Mouse (Mus musculus) thymus, postnatal 4 days (tissue): Measurements from ENCODE around the gene Gdpd1.
A peak's percentile ranks its signal among the peaks of the same experiment; 100 is the strongest.
"Not testable (repeated sequence)": the region's sequence is repeated elsewhere in the genome, so short reads cannot be mapped to it uniquely, and the experiment has no call there.

Experiments
- DNase-seq: peaks from one replicate; pipeline ENCODE4 v3.0.0; 2021

Gene Gdpd1

DNA sequence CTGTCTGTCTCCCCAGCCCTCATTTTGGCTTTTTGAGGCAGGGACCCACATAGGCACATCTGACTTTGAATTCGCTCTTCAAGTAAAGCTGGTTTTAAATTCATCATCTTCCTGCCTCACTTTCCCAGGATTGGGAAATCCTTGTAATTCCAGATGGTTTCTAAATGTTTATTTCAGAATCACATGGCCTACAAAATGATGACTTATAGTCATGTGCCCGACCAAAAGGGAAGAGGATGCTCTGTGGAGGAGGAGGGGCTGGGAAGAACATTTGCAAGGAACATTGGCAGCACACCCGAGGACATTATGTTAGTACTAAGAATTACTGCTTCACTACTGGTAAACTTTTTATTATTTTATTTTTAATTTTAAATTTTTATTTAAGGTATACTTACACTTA is 48.5 kb downstream of the Gdpd1 start:
- DNase-seq: no peak

DNA sequence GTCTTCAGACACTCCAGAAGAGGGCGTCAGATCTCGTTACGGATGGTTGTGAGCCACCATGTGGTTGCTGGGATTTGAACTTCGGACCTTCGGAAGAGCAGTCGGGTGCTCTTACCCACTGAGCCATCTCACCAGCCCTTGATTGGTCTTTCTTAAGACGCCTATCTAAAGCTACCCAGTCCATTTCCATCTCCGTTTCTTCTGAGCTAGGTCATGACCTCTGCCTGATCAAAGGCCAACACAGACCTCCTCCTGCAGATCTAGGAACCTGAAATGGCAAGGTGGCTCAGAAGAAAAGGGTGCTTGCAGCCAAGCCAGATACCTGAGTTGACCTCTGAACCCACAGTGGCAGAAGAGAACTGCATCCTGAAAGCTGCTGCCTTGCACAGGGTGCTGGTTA is 50.6 kb downstream of the Gdpd1 start:
- not testable (repeated sequence) for DNase-seq

DNA sequence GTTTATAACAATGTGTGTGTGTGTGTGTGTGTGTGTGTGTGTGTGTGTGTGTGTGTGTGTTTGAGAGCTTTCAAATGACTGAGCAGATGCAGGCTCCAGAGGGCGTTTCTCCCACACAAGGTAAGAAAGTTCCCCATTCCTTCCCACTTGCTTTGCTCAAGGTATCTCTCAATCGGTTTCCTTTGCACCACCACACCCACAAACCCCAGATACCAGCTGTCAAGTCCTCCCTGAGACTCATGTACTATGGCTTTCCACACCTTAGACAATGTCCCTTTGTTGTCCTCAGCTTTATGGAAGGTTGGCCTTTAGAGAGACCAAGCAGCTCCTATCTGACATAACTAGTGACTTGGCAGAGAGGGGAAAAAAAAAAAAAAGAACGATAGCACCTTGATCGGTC is 51.1 kb downstream of the Gdpd1 start:
- DNase-seq: no peak

DNA sequence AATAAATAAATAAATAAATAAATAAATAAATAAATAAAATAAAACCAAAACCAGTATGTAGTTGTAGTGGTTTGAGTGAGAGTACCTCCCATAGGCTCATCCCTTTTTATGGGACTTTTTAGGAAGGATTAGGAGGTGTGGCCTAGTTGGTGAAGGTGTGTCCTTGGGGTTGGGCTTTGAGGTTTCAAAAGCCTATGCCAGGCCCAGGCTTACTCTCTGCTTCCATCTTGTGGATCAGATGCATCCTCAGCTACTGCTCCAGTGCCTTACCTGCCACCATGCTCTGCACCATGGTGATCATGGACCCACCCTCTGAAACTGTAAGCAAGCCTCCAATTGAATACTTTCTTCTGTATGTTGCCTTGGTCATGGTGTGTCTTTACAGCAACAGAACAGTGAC is 52.3 kb downstream of the Gdpd1 start:
- no peak for DNase-seq

DNA sequence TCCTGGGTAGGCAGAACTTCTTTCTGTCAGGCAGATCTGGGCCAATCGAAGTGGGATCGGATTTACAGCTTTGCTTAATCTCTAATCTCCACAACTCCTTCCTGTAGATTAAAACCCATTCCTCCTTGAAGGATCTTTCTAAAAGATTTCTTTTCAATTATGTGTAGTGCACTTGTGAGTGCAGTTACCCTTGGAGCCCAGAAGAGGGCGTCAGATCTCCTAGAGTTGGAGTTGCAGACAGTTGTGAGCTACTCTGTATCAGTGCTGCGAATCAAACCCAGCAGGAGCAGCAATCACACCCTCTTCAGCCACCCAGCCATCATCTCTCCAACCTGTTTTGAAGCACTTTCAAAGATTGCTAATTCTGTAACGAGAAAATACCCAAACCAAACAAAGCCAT is 53.4 kb downstream of the Gdpd1 start:
- no peak for DNase-seq

DNA sequence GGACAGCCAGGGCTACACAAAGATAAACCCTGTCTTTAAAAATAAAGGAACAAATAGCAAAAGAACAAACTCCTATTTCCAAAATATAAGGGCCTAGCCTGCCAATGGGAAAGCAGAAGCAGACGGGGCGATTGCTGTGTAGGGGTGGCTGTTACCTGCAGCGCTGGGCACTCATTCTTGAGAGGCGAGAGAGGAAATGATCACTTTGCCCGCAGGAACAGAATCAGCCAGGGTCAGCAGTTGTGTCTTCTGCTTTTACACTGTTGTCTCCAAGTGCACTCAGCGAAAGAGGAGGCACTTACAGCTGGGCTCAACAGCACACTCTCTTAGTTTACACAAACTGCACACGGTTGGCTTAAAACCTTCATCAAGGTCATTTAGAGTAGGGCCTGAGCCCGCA is 54.4 kb downstream of the Gdpd1 start:
- no peak for DNase-seq

DNA sequence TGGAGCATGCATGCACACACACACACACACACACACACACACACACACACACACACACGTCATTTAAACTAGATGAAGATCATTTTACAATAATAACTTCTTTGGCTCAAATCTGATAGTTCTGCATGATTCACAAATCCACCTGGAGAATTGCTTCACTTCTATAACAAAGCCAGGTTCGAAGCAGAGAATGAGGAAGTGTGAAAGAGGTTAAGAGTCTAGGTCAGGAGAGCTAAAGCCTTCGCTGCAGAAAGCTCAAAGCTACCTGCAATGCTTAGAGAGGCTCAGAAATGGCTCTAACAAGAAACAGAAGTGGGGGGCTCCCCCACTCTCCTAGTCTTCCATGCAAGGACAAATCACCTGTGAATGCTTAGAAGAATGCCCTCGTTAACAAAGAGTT is 55.8 kb downstream of the Gdpd1 start:
- DNase-seq: no peak

DNA sequence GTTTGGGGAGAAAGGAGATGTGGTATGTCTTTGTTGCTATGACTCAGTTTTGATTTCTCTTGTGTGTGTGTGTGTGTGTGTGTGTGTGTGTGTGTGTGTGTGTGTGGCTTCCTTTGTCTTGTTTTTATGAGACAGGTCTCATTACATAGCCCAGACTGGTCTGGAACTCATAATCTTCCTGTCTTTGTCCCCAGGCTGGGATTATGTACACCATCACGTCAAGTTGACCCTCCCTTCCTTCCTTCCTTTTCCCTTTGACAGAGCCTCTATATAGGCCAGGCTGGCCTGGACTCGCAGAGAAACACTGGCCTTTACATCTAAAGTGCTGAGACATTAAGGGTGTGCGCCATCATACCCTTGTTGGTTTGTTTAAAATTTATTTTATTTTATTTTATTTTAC is 58.2 kb downstream of the Gdpd1 start:
- no peak for DNase-seq

DNA sequence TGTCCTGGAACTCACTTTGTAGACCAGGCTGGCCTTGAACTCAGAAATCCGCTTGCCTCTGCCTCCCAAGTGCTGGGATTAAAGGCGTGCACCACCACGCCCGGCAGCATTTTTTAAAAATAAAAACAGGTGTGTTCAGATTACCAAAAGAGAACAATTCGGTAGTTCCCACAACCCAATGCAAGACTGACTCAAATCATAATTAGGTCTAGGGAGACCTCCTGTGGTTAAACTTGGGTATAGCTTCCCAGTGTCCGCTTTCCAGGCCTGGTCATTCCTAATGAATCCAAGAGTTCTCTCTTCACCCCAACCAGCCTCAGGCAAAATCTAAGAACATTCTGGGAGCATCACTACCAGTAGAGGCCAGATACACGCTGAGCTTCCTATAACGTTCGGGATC is 63.4 kb downstream of the Gdpd1 start:
- DNase-seq: peak; percentile 34

DNA sequence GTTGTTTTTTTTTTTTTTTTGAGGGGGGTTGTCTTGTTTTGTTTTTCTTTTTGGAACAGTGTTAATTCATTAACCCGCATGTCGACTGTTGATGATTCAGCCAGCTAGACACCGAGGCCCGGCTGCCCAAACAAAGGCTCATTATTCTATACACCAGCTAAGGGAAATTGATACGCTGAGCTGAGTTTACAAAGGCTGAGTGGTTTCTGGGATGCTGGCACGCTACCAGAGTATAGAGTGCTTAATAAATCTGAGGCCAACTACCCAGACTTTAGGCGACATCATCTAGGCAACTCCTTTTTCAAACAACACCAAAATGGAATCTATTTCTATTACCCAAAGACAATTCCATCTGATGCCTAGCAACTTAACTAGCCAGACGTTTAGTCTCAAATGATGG is 66.5 kb downstream of the Gdpd1 start:
- DNase-seq: no peak

DNA sequence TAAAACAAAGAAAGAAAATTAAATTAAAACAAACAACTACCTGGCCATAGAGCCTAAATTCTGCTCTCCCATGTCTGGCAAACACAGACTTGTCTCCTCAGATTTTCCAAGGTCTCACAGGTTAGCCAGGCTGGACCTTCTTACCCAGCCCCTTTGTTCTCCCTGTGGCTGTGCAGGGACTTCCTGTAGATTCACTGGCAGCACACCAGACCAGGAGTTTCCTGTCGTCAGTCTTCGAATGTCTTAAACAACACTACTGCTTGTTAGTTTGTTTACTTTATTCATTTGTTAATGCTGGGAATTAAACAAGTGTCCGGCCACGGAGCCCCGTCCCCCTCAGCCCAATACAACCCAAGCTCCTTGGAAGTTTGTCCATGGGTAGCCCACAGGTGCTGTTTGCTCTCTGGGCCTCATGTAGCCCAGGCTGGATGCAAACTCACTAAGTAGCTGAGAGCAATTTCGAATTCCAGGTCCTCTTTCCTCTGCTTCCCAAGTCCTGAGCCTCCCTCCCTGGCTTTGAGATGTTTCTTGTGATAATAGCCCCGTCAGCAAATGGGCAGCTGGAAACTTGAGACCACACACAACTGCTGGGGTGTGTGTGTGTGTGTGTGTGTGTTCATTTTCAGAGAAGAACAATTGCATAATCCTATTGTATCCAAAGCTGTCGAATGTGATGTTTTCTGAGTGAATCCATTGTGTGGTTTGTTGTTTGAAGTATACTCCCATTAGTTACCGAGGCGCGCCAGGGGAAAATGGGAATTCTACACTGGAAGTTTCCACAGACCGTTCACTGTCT is 68.7 kb downstream of the Gdpd1 start:
- no peak for DNase-seq

DNA sequence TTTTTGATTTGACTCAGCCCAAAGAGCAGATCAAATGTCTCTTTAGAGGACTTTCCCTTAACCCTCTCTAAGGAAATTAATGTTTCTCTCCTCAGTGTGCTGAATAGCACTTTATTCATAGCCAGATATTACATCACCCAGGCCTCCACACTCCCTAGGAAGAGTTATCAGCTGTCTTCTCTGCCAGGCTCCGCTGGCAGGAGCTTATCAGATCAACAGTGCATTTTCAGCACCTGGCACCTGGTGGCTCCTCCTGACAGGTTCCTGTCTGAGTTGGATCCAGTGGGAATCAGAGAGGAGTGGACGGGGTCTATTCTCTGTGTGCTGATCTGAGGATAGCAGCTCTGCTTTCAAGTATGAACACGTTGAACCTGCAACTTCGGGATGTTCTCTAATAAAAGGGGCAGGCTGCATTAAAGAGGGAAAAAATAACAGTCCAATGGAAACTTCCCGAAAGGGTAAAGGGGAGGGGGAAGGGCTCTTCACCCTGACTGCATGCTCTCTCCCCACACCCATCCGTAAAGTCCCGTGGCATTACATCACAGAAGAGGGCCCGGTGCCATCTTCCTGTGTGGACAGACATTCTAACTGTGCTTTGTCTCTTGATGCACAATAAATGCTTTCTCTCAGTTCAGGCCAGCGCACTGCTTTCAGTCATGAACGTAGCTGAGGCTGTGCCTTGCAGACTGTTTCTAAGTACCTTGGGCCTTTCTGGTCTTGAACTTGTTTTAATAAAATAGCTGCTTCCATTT is 71.6 kb downstream of the Gdpd1 start:
- no peak for DNase-seq

DNA sequence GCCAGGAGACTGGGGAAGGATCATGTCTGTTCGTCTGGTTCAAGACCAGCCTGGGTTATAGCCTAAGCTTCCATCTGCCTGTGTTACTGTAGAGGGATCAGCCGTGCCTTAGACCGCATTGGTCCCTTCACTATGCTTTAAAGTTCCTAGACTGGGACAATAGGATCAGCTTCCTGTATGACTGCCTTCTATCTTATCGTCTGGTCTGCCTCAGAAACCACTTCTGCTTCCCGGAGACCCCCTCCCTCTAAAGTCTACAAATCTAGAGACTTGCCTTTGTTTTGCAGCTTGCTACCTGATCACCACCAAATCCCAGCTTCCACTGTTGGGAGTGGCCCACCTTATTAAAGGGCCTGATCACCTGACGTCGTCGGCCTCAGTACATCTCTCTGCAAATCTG is 72.6 kb downstream of the Gdpd1 start:
- no peak for DNase-seq

DNA sequence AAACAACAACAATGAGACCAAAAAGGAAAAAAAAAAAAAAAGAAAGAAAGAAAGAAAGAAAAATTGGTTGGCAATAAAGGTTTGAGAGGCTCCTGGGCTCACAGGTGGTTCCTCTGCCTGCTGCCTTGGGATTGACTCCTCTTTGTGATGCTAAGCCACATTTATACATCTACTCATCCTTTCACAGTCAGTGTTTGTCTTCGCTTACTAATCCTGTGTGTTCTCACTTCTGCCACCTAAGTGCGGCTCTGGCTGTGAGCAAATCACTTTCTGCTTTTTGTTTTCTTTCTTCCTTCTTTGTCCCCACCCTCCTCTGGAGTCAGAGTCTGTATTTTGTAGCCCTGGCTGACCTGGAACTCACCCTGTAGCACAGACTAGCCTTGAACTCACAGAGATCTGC is 77.6 kb downstream of the Gdpd1 start:
- no peak for DNase-seq

DNA sequence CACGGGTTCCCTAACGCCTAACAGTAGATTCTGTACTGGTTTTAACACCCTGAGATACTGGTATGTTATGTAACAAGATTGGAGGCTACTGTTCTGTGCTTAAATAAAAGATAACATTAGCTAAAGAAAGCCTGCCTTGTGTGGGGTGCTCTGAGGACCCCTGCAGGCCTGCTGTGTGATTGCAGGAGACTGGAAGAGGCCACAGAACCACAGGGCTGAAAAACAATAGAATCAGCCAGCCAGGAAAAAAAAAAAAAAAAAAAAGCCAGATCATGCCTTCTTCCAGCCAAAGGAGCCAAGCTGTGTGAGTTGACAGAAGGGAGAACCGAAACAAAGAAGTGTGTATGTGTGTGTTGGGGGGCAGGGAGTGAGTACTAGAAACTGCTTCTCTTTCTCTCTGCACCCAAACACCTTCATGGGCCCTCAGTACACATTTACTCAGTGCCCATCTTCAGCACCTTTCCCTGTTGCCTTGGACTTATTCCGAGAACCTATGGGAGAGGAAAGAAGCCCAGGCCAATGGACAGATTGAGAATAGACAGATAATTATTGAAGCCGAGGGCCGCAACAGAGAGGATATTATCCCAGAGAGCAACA is 78.1 kb downstream of the Gdpd1 start:
- DNase-seq: peak; percentile 71

DNA sequence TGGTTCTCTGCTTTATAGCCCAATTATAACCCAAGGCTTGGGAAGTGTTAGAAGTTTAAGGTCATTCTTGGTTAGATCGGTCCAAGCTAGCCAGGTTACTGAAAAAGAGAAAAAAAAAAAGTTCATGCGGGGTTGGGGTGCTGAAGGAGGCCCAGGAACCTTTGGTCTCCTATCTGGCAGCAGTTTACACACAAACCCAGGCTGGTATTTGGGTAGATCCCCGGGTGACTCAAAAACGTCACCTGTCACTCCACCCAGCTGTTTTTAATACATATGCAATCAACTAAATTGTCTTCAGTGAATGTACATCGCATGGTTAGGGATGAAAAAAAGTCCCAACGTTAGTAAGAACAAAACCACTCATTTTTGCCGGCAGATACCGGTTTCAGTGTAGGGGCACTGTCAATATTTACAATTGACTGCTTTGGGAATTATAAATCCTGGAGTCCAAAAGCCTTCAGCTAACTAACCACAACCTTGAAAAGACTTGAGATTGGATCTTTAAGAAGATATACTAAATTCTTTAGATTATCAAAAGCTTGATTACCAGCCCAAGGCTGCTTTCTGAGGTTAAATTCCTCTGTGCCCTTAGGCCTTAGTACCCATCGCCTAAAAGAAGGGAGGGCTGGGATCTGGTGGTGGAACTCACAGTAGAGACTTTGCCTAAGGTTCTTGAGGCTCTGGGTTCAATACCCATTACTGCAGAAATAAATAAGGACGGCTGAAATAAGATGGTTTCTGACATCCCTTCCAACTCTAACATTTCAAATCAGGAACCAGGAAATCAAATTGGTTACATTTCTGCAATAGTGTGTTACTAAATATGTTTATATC is 78.9 kb downstream of the Gdpd1 start:
- DNase-seq: no peak

DNA sequence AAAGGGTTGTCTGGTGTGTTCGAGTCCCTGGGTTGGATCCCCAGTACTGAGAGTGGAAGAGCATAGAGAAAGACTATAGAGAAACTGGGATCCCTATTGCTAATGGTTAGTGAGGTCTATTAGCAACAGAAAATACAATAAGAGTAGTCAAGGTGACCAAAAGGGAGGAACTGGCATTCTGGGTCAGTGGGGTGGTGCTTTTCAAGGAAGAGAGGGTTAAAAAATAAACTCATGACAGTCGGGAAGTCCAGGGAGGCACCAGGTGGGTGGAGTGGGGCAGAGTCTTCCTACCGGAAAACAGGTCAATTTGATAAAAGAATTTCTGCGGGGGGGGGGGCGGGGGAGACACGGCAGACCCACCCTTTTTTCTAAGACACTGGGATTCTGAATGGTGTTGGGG is 79.5 kb downstream of the Gdpd1 start:
- no peak for DNase-seq

DNA sequence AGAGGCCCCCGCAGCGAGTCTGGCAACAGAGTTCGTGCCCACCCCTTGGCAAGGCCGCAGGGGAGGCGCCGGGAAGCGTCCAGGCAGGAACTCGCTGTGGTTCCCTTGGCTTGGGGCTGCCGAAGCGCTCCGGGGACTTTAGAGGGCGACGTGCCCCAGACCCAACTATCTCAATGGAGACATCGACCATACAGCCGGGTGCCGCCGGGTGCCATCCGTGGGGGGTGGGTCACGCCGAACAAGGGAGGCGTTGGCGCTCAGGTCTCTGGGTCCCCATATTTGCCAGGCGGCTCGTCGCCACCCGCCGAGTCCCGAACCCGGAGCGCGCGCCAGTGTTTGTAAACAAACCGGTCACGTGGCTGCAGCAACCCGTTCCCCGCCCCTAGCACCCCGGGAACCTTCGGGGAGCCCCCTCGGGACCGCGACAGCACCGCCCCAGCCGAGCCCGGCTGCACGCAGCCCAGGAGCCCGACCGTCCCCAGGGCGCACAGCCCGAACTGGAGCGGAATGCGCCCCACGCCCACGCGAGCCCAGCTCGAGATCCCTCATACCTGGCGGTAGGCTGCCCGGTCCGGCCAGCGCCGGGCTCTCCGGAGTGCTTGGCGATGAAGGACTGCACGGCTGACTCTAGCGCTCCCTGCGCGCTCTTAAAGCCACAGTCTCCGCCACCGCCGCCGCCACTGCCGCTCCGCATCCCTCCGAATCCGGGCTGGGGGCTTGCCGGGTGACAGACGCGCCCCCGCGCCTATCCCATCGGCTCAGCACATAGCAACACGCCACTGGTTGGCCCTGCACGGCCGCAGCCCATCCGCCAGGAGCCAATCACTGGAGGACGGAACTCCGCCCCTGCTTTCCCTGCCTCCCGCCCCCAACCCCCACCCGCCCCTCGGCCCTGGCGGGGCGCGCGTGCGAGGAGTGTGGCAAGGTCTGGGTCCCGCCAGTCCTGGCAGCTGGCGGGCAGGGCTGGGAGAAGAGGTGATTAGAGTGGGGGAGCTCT is 80.5 kb downstream of the Gdpd1 start, which contains the start of gene Ypel2:
Gene Ypel2, minus strand, starts transcription at position 667 of the 997 bp plus-strand sequence.
- DNase-seq: peak; percentile 96

DNA sequence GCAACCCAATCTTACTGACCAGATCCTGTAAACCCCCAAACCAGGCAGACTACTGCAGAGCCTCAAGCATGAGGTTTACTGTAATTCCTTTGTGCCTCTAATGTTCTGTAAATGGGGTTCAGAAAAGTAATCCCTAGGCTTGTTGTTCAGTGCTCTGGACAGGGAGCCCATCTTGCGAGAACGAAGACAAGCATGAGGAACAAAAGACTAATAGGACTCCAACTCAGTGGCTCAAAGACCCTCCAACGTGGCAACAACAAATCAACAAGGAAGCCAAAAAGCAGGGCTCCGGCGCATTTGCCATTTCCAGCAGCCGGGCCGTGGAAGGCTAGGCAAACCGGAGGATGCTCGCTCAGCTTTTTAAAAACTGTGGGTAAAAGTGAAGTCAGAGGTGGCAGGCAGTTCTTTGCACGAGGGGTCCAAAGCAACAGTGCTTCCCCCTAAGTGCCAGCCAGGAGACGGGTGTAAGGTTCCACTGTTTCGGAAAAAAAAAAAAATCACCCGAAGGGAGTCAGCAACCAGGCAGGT is 81.3 kb downstream of the Gdpd1 start:
- peak; percentile 51 for DNase-seq

DNA sequence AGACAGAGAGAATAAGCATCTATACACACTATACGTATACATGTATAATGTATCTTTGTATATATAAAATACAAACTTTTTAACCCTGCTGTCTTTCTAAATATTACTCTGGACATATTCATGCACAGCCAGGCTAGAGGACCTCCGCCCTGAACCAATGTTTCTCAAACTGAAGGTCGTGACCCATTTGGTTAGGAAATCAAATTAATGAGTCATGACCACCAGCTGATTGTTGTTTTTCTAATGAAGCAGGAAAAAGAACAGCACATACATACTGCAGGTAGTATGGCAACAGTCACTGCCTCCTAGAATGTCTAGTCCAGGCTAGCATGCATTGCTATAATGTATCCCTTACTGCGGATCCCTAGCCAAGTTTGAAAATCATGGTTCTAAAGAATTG is 82.6 kb downstream of the Gdpd1 start:
- DNase-seq: no peak

DNA sequence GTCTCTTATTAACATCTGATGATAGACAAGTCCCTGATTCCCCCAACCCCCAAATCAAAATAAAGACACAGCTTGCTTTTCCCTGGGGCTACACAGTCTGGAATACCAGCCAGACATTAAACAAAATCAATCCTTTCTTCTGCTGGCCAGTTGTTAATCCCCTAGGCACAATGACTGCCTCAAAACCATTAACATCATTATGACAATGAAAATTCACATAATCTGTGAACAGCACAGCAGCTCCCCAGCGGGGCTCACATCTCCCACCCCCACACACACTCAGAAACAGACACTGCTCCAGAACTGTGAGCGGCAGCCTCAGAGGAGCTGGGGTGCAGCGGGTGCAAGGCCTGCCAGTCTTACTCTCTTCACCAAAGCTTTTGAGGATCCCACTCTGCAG is 83.6 kb downstream of the Gdpd1 start:
- DNase-seq: no peak

DNA sequence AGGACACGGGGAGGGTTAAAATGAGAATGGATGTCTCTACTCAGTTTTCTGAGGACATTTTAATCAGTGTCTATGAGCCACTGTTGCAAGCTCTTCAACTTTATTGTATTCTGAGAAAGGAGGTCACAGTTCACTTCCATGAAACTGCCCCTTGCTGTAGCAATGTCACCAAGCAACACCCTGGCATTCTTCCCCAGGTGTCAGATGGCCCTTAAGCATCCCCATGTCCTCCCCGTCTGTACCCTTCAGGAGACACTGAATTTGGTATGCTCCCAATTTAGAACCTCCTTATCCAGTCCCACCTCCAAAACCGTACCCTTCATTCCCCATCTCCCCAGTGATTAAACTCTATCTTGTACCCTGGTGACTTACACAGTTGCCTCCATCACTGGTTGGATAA is 88.9 kb downstream of the Gdpd1 start:
- no peak for DNase-seq
